Mouse (Mus musculus): Measurements from ENCODE around the gene Il9. TPM values are rescaled to one million over a fixed set of nuclear protein-coding genes. Genes with fewer than 3 reads are reported as not detected.

Gene Il9
- not detected for polyA plus RNA-seq (2012; fragmentation: generic; extraction: Trizol)

DNA sequence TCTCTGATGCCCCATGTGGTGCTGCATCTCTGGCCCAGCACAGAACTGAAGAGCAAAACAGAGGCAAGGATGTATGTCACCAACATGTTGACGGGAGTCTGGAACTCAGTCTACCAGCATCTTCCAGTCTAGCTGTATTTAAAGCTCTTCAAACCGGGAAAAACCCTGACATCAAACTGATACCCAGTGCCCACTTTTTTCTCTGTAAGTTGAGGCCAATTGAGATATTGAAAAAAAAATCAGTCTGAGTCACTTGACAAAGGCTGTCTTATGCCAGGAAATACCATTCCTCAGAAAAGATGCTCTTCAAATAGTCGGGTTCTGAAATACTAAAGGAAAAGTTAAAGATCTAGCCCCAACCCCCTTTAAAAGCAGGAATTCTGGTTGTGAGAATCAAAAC, at the start of gene Il9:
Gene Il9, minus strand, starts transcription at position 101 of the 400 bp plus-strand sequence.
- Histone ChIP-seq H3K4me2 (ENCODE audit: low read depth) (no peak within 1 kb of the TSS), H3K4me3 (no peak within 1 kb of the TSS), H3K79me2 (ENCODE audit: control insufficient read depth, insufficient read depth) (no peaks in the 10 kb centered on the region), H3ac (ENCODE audit: control insufficient read depth, insufficient read length) (no peak within 1 kb of the TSS), H3K27me3 (ENCODE audit: control insufficient read depth, insufficient read depth, insufficient read length) (peaks cover 6% of the 10 kb centered on the region), H3K36me3 (ENCODE audit: control insufficient read depth, insufficient read depth) (no peaks in the 10 kb centered on the region)
- TF ChIP-seq TCF12 (IDR thresholded peaks at IDR 0.05; ENCODE audit: insufficient read depth, poor library complexity, severe bottlenecking) (no peak), CEBPB (IDR thresholded peaks at IDR 0.05; ENCODE audit: insufficient read depth, poor library complexity, severe bottlenecking) (no peak), MYOG (IDR thresholded peaks at IDR 0.05; ENCODE audit: control insufficient read depth in 1 of 3, insufficient read depth in 1 of 3, insufficient read length in 2 of 3, low read depth in 2 of 3) (no peak), POLR2AphosphoS2 (IDR thresholded peaks at IDR 0.05; ENCODE audit: insufficient read length, low read depth) (no peak), POLR2A (IDR thresholded peaks at IDR 0.05; ENCODE audit: insufficient read length, low read depth) (no peak), E2F4 (IDR thresholded peaks at IDR 0.05; ENCODE audit: insufficient read depth) (no peak), MYOD1 (IDR thresholded peaks at IDR 0.05; ENCODE audit: control insufficient read depth in 1 of 3, insufficient read length in 2 of 3, low read depth in 2 of 3) (no peak), SRF (IDR thresholded peaks at IDR 0.05; ENCODE audit: control insufficient read depth, insufficient read length, low read depth) (no peak), REST (IDR thresholded peaks at IDR 0.05; ENCODE audit: insufficient read depth, insufficient read length) (no peak), USF1 (IDR thresholded peaks at IDR 0.05; ENCODE audit: low read depth) (no peak), MAX (IDR thresholded peaks at IDR 0.05; ENCODE audit: low read depth) (no peak), TCF3 (IDR thresholded peaks at IDR 0.05; ENCODE audit: insufficient read length, low read depth) (no peak)

DNA sequence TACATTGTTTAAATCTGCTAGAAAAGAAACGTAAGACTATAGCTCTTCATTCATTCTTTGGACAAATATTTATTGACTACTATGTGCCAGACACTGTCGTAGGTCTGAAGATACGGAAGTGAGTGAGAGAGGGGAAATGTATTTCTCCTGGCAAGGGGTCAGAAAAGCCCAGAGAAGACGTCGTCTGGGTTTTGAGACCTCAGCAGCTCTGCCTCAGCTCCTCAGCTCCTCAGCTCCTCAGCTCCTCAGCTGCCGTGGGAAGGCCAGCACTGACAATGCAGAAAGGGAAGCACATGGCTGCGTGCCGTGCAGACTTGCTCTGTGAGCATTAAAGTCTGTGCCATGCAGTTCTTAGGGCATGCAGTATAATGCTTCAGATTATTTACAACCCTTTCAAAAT, 47.6 kb upstream of the Il9 start:
- TF ChIP-seq MYOG (IDR thresholded peaks at IDR 0.05; ENCODE audit: control insufficient read depth in 1 of 3, insufficient read depth in 1 of 3, insufficient read length in 2 of 3, low read depth in 2 of 3) = no peak
- TF ChIP-seq REST (IDR thresholded peaks at IDR 0.05; ENCODE audit: insufficient read depth, insufficient read length) = no peak
- no peak for TF ChIP-seq MAX (IDR thresholded peaks at IDR 0.05; ENCODE audit: low read depth)
- TF ChIP-seq MYOD1 (IDR thresholded peaks at IDR 0.05; ENCODE audit: control insufficient read depth in 1 of 3, insufficient read length in 2 of 3, low read depth in 2 of 3) = no peak
- TF ChIP-seq E2F4 (IDR thresholded peaks at IDR 0.05; ENCODE audit: insufficient read depth) = no peak
- TF ChIP-seq TCF3 (IDR thresholded peaks at IDR 0.05; ENCODE audit: insufficient read length, low read depth) = no peak
- no peak for TF ChIP-seq TCF12 (IDR thresholded peaks at IDR 0.05; ENCODE audit: insufficient read depth, poor library complexity, severe bottlenecking)
- TF ChIP-seq USF1 (IDR thresholded peaks at IDR 0.05; ENCODE audit: low read depth) = no peak
- TF ChIP-seq POLR2A (IDR thresholded peaks at IDR 0.05; ENCODE audit: insufficient read length, low read depth) = no peak
- no peak for TF ChIP-seq SRF (IDR thresholded peaks at IDR 0.05; ENCODE audit: control insufficient read depth, insufficient read length, low read depth)
- TF ChIP-seq POLR2AphosphoS2 (IDR thresholded peaks at IDR 0.05; ENCODE audit: insufficient read length, low read depth) = no peak
- no peak for TF ChIP-seq CEBPB (IDR thresholded peaks at IDR 0.05; ENCODE audit: insufficient read depth, poor library complexity, severe bottlenecking)
- H3K79me2 ChIP-seq (ENCODE audit: control insufficient read depth, insufficient read depth) = no peaks in the 10 kb centered on the region
- peaks cover 20% of the 10 kb centered on the region for H3K27me3 ChIP-seq (ENCODE audit: control insufficient read depth, insufficient read depth, insufficient read length)
- no peak overlapping the region for H3ac ChIP-seq (ENCODE audit: control insufficient read depth, insufficient read length)
- H3K4me2 ChIP-seq (ENCODE audit: low read depth) = no peak overlapping the region
- H3K36me3 ChIP-seq (ENCODE audit: control insufficient read depth, insufficient read depth) = no peaks in the 10 kb centered on the region
- H3K4me3 ChIP-seq = no peak overlapping the region

DNA sequence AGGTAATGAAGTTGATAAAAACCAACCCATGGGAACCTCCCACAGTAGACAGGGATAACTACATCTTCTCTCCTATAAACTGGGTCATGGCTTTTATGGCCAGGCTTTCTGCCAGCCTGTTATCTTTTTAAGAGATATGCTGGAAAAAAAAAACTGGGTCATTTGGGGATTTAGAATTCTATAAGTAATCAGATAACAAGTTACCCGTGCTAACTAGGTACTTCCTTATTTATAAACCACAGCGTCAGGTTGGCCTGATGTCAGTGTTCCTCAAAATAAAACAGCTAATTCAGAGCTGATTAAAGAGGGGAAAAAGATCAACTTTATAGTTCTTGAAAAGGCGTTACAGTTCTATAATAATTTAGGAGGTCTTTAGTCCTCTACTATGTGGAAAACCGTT, 47.0 kb upstream of the Il9 start:
- Histone ChIP-seq H3K79me2 (ENCODE audit: control insufficient read depth, insufficient read depth) (no peaks in the 10 kb centered on the region), H3K4me2 (ENCODE audit: low read depth) (no peak overlapping the region), H3K27me3 (ENCODE audit: control insufficient read depth, insufficient read depth, insufficient read length) (peaks cover 20% of the 10 kb centered on the region), H3K4me3 (no peak overlapping the region), H3ac (ENCODE audit: control insufficient read depth, insufficient read length) (no peak overlapping the region), H3K36me3 (ENCODE audit: control insufficient read depth, insufficient read depth) (no peaks in the 10 kb centered on the region)
- TF ChIP-seq MAX (IDR thresholded peaks at IDR 0.05; ENCODE audit: low read depth) = no peak
- no peak for TF ChIP-seq SRF (IDR thresholded peaks at IDR 0.05; ENCODE audit: control insufficient read depth, insufficient read length, low read depth)
- TF ChIP-seq REST (IDR thresholded peaks at IDR 0.05; ENCODE audit: insufficient read depth, insufficient read length) = no peak
- no peak for TF ChIP-seq POLR2AphosphoS2 (IDR thresholded peaks at IDR 0.05; ENCODE audit: insufficient read length, low read depth)
- TF ChIP-seq E2F4 (IDR thresholded peaks at IDR 0.05; ENCODE audit: insufficient read depth) = no peak
- TF ChIP-seq USF1 (IDR thresholded peaks at IDR 0.05; ENCODE audit: low read depth) = no peak
- no peak for TF ChIP-seq MYOG (IDR thresholded peaks at IDR 0.05; ENCODE audit: control insufficient read depth in 1 of 3, insufficient read depth in 1 of 3, insufficient read length in 2 of 3, low read depth in 2 of 3)
- no peak for TF ChIP-seq TCF3 (IDR thresholded peaks at IDR 0.05; ENCODE audit: insufficient read length, low read depth)
- no peak for TF ChIP-seq TCF12 (IDR thresholded peaks at IDR 0.05; ENCODE audit: insufficient read depth, poor library complexity, severe bottlenecking)
- no peak for TF ChIP-seq MYOD1 (IDR thresholded peaks at IDR 0.05; ENCODE audit: control insufficient read depth in 1 of 3, insufficient read length in 2 of 3, low read depth in 2 of 3)
- no peak for TF ChIP-seq POLR2A (IDR thresholded peaks at IDR 0.05; ENCODE audit: insufficient read length, low read depth)
- no peak for TF ChIP-seq CEBPB (IDR thresholded peaks at IDR 0.05; ENCODE audit: insufficient read depth, poor library complexity, severe bottlenecking)

DNA sequence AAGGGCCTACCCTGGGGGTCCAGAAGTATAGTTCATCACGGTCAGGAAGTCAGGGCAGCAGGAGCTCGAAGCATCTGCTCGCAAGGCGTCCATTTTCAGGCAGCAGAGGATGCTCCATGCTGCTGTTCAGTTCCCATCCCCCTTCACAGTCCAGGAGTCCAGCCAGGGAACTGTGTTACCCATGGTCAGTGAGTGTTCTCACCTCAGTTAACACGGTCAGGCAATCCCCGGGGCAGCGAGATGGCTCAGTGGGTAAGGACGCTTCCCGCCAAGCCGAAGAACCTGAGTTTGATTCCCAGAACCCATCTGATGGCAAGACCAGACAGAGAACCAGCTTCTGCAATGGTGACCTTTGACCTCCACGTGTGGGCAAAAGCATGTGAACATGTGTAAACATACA, 46.2 kb upstream of the Il9 start:
- H3K4me2 ChIP-seq (ENCODE audit: low read depth) = no peak overlapping the region
- H3K27me3 ChIP-seq (ENCODE audit: control insufficient read depth, insufficient read depth, insufficient read length) = peaks cover 20% of the 10 kb centered on the region
- TF ChIP-seq TCF12 (IDR thresholded peaks at IDR 0.05; ENCODE audit: insufficient read depth, poor library complexity, severe bottlenecking) (no peak), MYOD1 (IDR thresholded peaks at IDR 0.05; ENCODE audit: control insufficient read depth in 1 of 3, insufficient read length in 2 of 3, low read depth in 2 of 3) (no peak), E2F4 (IDR thresholded peaks at IDR 0.05; ENCODE audit: insufficient read depth) (no peak), CEBPB (IDR thresholded peaks at IDR 0.05; ENCODE audit: insufficient read depth, poor library complexity, severe bottlenecking) (no peak), POLR2AphosphoS2 (IDR thresholded peaks at IDR 0.05; ENCODE audit: insufficient read length, low read depth) (no peak), MAX (IDR thresholded peaks at IDR 0.05; ENCODE audit: low read depth) (no peak), SRF (IDR thresholded peaks at IDR 0.05; ENCODE audit: control insufficient read depth, insufficient read length, low read depth) (no peak), USF1 (IDR thresholded peaks at IDR 0.05; ENCODE audit: low read depth) (no peak), TCF3 (IDR thresholded peaks at IDR 0.05; ENCODE audit: insufficient read length, low read depth) (no peak), MYOG (IDR thresholded peaks at IDR 0.05; ENCODE audit: control insufficient read depth in 1 of 3, insufficient read depth in 1 of 3, insufficient read length in 2 of 3, low read depth in 2 of 3) (no peak), POLR2A (IDR thresholded peaks at IDR 0.05; ENCODE audit: insufficient read length, low read depth) (no peak), REST (IDR thresholded peaks at IDR 0.05; ENCODE audit: insufficient read depth, insufficient read length) (no peak)
- no peaks in the 10 kb centered on the region for H3K79me2 ChIP-seq (ENCODE audit: control insufficient read depth, insufficient read depth)
- no peak overlapping the region for H3K4me3 ChIP-seq
- no peaks in the 10 kb centered on the region for H3K36me3 ChIP-seq (ENCODE audit: control insufficient read depth, insufficient read depth)
- H3ac ChIP-seq (ENCODE audit: control insufficient read depth, insufficient read length) = no peak overlapping the region
